Comparison of ENCODE assay signal across 26 mouse cellular contexts in the genomic region with DNA sequence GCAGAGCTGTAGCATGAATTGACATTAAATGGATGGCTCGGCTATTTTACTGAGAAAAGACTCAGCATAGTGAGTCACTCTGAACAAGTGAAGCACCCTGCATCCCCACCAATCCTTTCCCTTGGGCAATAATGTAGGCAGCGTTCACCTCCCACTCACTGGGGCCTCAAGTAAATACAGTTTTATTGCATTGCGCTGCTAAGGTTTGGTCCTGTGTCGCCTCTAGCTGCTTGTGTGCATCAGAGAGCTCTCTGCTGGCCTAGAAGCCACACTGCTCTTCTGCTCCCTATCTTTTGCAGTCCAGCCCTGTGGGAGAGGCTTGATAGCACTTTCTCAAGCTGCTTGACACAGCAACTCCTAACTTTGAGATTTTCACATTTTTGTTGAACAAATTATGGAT.
DNase-seq lines count a peak whose midpoint lies in the region; ATAC-seq and TF ChIP-seq lines count a peak whose summit lies in the region.
"Had no signal": no experiment of that assay in that cellular context is flagged by ENCODE, and none has a peak within 500 bp of the region (broad histone marks: within the 10 kb centered on the region; RNA-seq: fewer than 3 reads in every experiment).

No protein-coding gene starts in this region.

- no peaks in the 10 kb centered on the region for H3K4me1 ChIP-seq in forebrain, postnatal 0 days (ENCODE audit: insufficient read depth)
- no peaks in the 10 kb centered on the region for H3K4me1 ChIP-seq in forebrain, embryonic 13.5 days
- no peaks in the 10 kb centered on the region for H3K4me1 ChIP-seq in kidney, postnatal 0 days (replicated peaks; ENCODE audit: insufficient read depth, low read length)
- 0 out of 2 replicates have a peak, but pooled peaks cover 2% of the 10 kb centered on the region for H3K4me1 ChIP-seq in midbrain, postnatal 0 days (ENCODE audit: insufficient read depth, low read length)
- H3K4me1 ChIP-seq in midbrain, embryonic 16.5 days (ENCODE audit: control insufficient read depth, insufficient read depth, low read length) = no peaks in the 10 kb centered on the region
- H3K4me1 ChIP-seq in intestine, postnatal 0 days (replicated peaks; ENCODE audit: control insufficient read depth, insufficient read depth, low read length) = no peaks in the 10 kb centered on the region

- H3K9ac ChIP-seq in forebrain, postnatal 0 days = no peak overlapping the region
- no peak overlapping the region for H3K9ac ChIP-seq in forebrain, embryonic 13.5 days
- H3K9ac ChIP-seq in kidney, postnatal 0 days (ENCODE audit: low read depth, low read length) = no peak overlapping the region
- H3K9ac ChIP-seq in midbrain, postnatal 0 days (replicated peaks; ENCODE audit: low read length, poor library complexity, severe bottlenecking) = no peak overlapping the region
- no peak overlapping the region for H3K9ac ChIP-seq in midbrain, embryonic 16.5 days (ENCODE audit: low read depth, low read length)
- no peak overlapping the region for H3K9ac ChIP-seq in intestine, postnatal 0 days (ENCODE audit: low read depth, low read length)
- H3K9ac ChIP-seq: heart, embryonic 12.5 days; limb, embryonic 13.5 days; liver, embryonic 12.5 days had no signal

- no peak overlapping the region for H3K27ac ChIP-seq in forebrain, postnatal 0 days (ENCODE audit: low read depth, low read length)
- no peak overlapping the region for H3K27ac ChIP-seq in forebrain, embryonic 13.5 days
- H3K27ac ChIP-seq in kidney, postnatal 0 days = no peak overlapping the region
- H3K27ac ChIP-seq in midbrain, postnatal 0 days (ENCODE audit: low read depth, low read length) = peak overlapping the region; percentile 26; the same call in 1 of the 2 replicates
- H3K27ac ChIP-seq in midbrain, embryonic 16.5 days (ENCODE audit: low read length) = no peak overlapping the region
- no peak overlapping the region for H3K27ac ChIP-seq in intestine, postnatal 0 days (ENCODE audit: low read depth, low read length)
- H3K27ac ChIP-seq: limb, embryonic 13.5 days; liver, embryonic 12.5 days had no signal

- H3K9me3 ChIP-seq in forebrain, postnatal 0 days (ENCODE audit: low read length) = no peaks in the 10 kb centered on the region; the same call in 1 of the 2 replicates
- no peaks in the 10 kb centered on the region for H3K9me3 ChIP-seq in forebrain, embryonic 13.5 days (replicated peaks)
- H3K9me3 ChIP-seq in kidney, postnatal 0 days (replicated peaks; ENCODE audit: low read length) = no peaks in the 10 kb centered on the region
- H3K9me3 ChIP-seq in midbrain, postnatal 0 days (ENCODE audit: low read length) = no peaks in the 10 kb centered on the region
- H3K9me3 ChIP-seq in midbrain, embryonic 16.5 days (replicated peaks; ENCODE audit: control insufficient read depth, low read length, poor library complexity, severe bottlenecking) = no peaks in the 10 kb centered on the region; the same call in 1 of the 2 replicates
- no peaks in the 10 kb centered on the region for H3K9me3 ChIP-seq in intestine, postnatal 0 days (ENCODE audit: control insufficient read depth)
- H3K9me3 ChIP-seq: limb, embryonic 13.5 days; liver, embryonic 12.5 days had no signal

- DNase-seq in forebrain, postnatal 0 days = no peak
- peak; percentile 35 for DNase-seq in kidney, postnatal 0 days (ENCODE audit: low spot score)
- no peak for DNase-seq in kidney, adult 11 months
- no peak for DNase-seq in midbrain, postnatal 0 days (ENCODE audit: low spot score)
- no peak for DNase-seq in thymus, postnatal 14 days
- DNase-seq: adrenal gland, adult 8-10 months; cerebellum, adult 2 months; cerebellum, postnatal 25 days; embryo, embryonic 11 days; gastrocnemius, postnatal 14 days; heart, adult 18-20 months; heart, postnatal 14 days; kidney, adult 8-10 months; kidney, postnatal 14 days; layer of hippocampus, postnatal 36 days; lung, adult 18-20 months; lung, postnatal 10 days; thymus, postnatal 25 days had no signal

- H3K36me3 ChIP-seq in forebrain, postnatal 0 days (ENCODE audit: insufficient read depth) = no peaks in the 10 kb centered on the region
- H3K36me3 ChIP-seq in forebrain, embryonic 13.5 days (ENCODE audit: poor library complexity, severe bottlenecking) = no peaks in the 10 kb centered on the region
- no peaks in the 10 kb centered on the region for H3K36me3 ChIP-seq in kidney, postnatal 0 days (ENCODE audit: insufficient read depth, low read length)
- H3K36me3 ChIP-seq in midbrain, postnatal 0 days (ENCODE audit: insufficient read depth, low read length) = no peaks in the 10 kb centered on the region
- H3K36me3 ChIP-seq in midbrain, embryonic 16.5 days (ENCODE audit: control insufficient read depth, insufficient read depth, low read length) = no peaks in the 10 kb centered on the region
- H3K36me3 ChIP-seq in intestine, postnatal 0 days (ENCODE audit: control insufficient read depth, insufficient read depth) = no peaks in the 10 kb centered on the region
- H3K36me3 ChIP-seq: heart, embryonic 12.5 days; limb, embryonic 13.5 days; liver, embryonic 12.5 days had no signal

- no peak for ATAC-seq in forebrain, postnatal 0 days
- no peak for ATAC-seq in forebrain, embryonic 13.5 days
- ATAC-seq in kidney, postnatal 0 days (replicated peaks; ENCODE audit: low FRiP score, low read depth) = no peak
- no peak for ATAC-seq in midbrain, postnatal 0 days (ENCODE audit: low FRiP score)
- no peak for ATAC-seq in midbrain, embryonic 16.5 days
- no peak for ATAC-seq in intestine, postnatal 0 days
- ATAC-seq: activated CD4-positive, CD25-positive, alpha-beta regulatory T cell, adult 4 months; forebrain, embryonic 14.5 days; liver, embryonic 12.5 days had no signal

- TF ChIP-seq CTCF in forebrain, postnatal 0 days (IDR thresholded peaks at IDR 0.05; ENCODE audit: low read depth) = peak; percentile 29
- TF ChIP-seq CTCF in kidney, postnatal 0 days (IDR thresholded peaks at IDR 0.05; ENCODE audit: low read depth) = peak; percentile 17; the same call in 1 of the 2 replicates
- peak; percentile 43 for TF ChIP-seq CTCF in midbrain, postnatal 0 days (IDR thresholded peaks at IDR 0.05)
- peak; percentile 34 for TF ChIP-seq CTCF in intestine, postnatal 0 days (IDR thresholded peaks at IDR 0.05; ENCODE audit: low read depth)

- H3K27me3 ChIP-seq in forebrain, postnatal 0 days (ENCODE audit: insufficient read depth, low read length) = no peaks in the 10 kb centered on the region
- no peaks in the 10 kb centered on the region for H3K27me3 ChIP-seq in forebrain, embryonic 13.5 days
- H3K27me3 ChIP-seq in kidney, postnatal 0 days (ENCODE audit: insufficient read depth, low read length) = no peaks in the 10 kb centered on the region
- no peaks in the 10 kb centered on the region for H3K27me3 ChIP-seq in midbrain, postnatal 0 days (ENCODE audit: insufficient read depth, low read length)
- no peaks in the 10 kb centered on the region for H3K27me3 ChIP-seq in midbrain, embryonic 16.5 days (ENCODE audit: control insufficient read depth, insufficient read depth, low read depth, low read length)
- no peaks in the 10 kb centered on the region for H3K27me3 ChIP-seq in intestine, postnatal 0 days (replicated peaks; ENCODE audit: control insufficient read depth, insufficient read depth, low read length)
- H3K27me3 ChIP-seq: heart, embryonic 12.5 days; limb, embryonic 13.5 days; liver, embryonic 12.5 days had no signal

- WGBS in forebrain, postnatal 0 days = 82% methylated on average over 4 of the region's 4 CpGs
- 89% methylated on average over 4 of the region's 4 CpGs for WGBS in forebrain, embryonic 13.5 days
- 29% methylated on average over 4 of the region's 4 CpGs for WGBS in kidney, postnatal 0 days
- 77% methylated on average over 4 of the region's 4 CpGs for WGBS in midbrain, postnatal 0 days
- 73% methylated on average over 4 of the region's 4 CpGs for WGBS in midbrain, embryonic 16.5 days
- 25% methylated on average over 4 of the region's 4 CpGs for WGBS in intestine, postnatal 0 days

- H3K4me2 ChIP-seq in forebrain, postnatal 0 days (ENCODE audit: low read depth) = no peak overlapping the region
- H3K4me2 ChIP-seq in forebrain, embryonic 13.5 days = no peak overlapping the region
- H3K4me2 ChIP-seq in kidney, postnatal 0 days (ENCODE audit: low read length) = no peak overlapping the region
- H3K4me2 ChIP-seq in midbrain, postnatal 0 days (ENCODE audit: low read depth, low read length, poor library complexity, severe bottlenecking) = no peak overlapping the region
- no peak overlapping the region for H3K4me2 ChIP-seq in midbrain, embryonic 16.5 days (ENCODE audit: low read length)
- no peak overlapping the region for H3K4me2 ChIP-seq in intestine, postnatal 0 days (replicated peaks; ENCODE audit: low read depth)
- H3K4me2 ChIP-seq: heart, embryonic 12.5 days; limb, embryonic 13.5 days; liver, embryonic 12.5 days had no signal

- H3K4me3 ChIP-seq in forebrain, postnatal 0 days (ENCODE audit: low read depth, low read length) = no peak overlapping the region
- H3K4me3 ChIP-seq in forebrain, embryonic 13.5 days = no peak overlapping the region
- H3K4me3 ChIP-seq in kidney, postnatal 0 days (replicated peaks; ENCODE audit: low read depth, low read length) = no peak overlapping the region
- H3K4me3 ChIP-seq in midbrain, postnatal 0 days (ENCODE audit: low read depth, low read length) = no peak overlapping the region
- H3K4me3 ChIP-seq in midbrain, embryonic 16.5 days (ENCODE audit: low read depth, low read length) = no peak overlapping the region
- no peak overlapping the region for H3K4me3 ChIP-seq in intestine, postnatal 0 days (ENCODE audit: low read depth, low read length)
- H3K4me3 ChIP-seq: heart, embryonic 12.5 days; limb, embryonic 13.5 days; liver, embryonic 12.5 days had no signal
